Mouse (Mus musculus) heart, adult 8-10 months (tissue): ENCODE data around the gene Zfp811. TPM values are rescaled to one million over a fixed set of nuclear protein-coding genes. Genes with fewer than 3 reads are reported as not detected.

ENCODE experiments used
- DNase-seq: peaks from one replicate; pipeline ENCODE4 v3.0.0; 2022; ENCODE audit warnings: low spot score
- total RNA-seq, 4 experiments: library from RNA; stranded (reverse); gene quantifications; 2 replicates each; pipeline ENCODE4 v1.2.4; 2022

Zfp811 gene
- total RNA-seq, 4 experiments from 2014 or later = 0.16 to 0.38 (median 0.25) TPM

DNA sequence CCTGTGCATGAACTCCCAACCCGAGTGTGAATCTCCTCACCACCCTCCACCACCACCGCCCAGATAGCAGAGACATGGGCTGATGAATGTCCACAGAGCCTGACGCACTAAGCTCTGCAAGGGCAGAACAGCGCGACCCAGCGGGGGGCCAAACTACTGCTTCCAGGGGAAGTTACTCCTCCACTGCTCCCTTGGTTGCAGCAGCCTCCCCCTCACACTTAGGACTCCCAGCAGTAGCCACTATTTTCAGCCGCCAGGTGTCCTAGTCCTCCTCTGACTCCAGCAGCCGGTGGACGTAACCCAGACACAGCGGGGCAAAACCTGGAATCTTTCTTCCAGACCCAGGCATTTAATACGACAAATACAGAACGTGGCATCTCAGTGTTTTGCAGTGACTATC lies 56.1 kb downstream of the Zfp811 start:
- no peak for DNase-seq

DNA sequence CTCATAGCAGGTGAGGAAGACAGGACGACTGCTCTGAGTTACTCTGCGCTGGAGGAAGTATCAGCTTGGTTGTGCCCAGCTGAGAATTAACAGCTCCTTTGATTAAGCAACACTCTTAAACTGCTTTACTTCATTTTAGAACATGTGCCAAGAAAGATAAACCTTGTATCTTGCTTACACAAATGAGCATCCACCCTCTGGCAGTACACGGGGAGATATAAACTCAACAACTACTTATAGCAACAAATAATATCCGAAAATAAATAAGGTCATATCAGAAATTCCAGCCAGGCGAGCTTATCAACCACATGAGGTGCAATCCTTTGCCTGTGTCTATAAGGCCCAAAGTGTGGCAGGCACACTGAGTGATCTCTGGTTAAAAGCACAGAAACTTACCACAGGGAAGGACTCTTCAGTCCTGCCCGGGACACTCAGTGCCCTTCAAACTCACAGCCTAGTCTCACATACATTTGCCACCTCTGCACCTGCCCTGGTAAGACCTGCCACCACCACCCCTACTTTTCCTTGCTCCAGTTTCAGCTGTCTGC lies 56.8 kb downstream of the Zfp811 start:
- no peak for DNase-seq

DNA sequence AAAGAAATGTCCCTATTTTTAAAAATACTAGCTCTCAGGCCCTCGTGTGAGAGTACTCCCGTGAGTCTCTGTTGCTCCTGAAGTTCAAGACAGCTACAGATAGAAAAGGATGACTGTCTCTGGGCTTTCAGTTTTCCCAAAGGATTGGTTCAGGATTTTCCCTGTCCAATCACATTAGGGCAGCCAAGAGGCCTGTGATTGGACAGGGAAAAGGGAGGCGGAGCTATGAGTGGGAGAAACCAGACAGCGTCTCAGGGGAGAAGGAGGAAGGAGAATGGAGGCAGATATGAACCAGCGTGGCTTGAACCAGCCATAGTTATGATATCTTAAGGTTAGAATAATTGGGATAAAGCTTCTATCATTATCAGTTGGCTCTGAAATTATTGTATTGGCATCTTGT lies 59.1 kb downstream of the Zfp811 start:
- DNase-seq = no peak

Other genes starting within 250 kb of the Zfp811 start
- not detected for gene Cyp4f37, start 188.6 kb downstream of the Zfp811 start, total RNA-seq
- not detected for gene Cyp4f40, start 151.0 kb downstream of the Zfp811 start, total RNA-seq
- gene Cyp4f15, start 124.3 kb downstream of the Zfp811 start, total RNA-seq = under 1 TPM in 1 of 4 experiments, not detected in 3; 0.16 TPM
- gene Zfp871, start 21.6 kb downstream of the Zfp811 start, total RNA-seq = 10 to 100 TPM; 28.7 to 30.8 (median 29.3) TPM
- gene Zfp799, start 20.3 kb upstream of the Zfp811 start, total RNA-seq = 10 to 100 TPM in 2 of 4 experiments, 1 to 10 TPM in 2; 5.9 to 12.0 (median 9.9) TPM
- 1 to 10 TPM; 6.3 to 9.0 (median 7.5) TPM for gene Zfp870, start 81.7 kb upstream of the Zfp811 start, total RNA-seq
- gene Cyp4f14, start 107.4 kb upstream of the Zfp811 start, total RNA-seq = under 1 TPM in 2 of 4 experiments, not detected in 2; 0.11 to 0.72 TPM
- gene Cyp4f13, start 137.5 kb upstream of the Zfp811 start, total RNA-seq = 10 to 100 TPM in 2 of 4 experiments, 1 to 10 TPM in 2; 7.7 to 15.3 (median 9.5) TPM
- 1 to 10 TPM; 2.0 to 2.9 (median 2.4) TPM for gene Zfp472, start 155.9 kb upstream of the Zfp811 start, total RNA-seq
- gene Zfp952, start 183.2 kb upstream of the Zfp811 start, total RNA-seq = 1 to 10 TPM; 7.0 to 7.4 (median 7.1) TPM
- 1 to 10 TPM; 2.0 to 5.4 (median 4.4) TPM for gene Zfp763, start 223.5 kb upstream of the Zfp811 start, total RNA-seq